Mouse (Mus musculus) hindbrain, embryonic 13.5 days (tissue): ENCODE measurements around the gene Prdx2. TPM values are rescaled to one million over a fixed set of nuclear protein-coding genes. Genes with fewer than 3 reads are reported as not detected.

Experiments used
- microRNA-seq: library from miRNA; unstranded; fragments of <30 nt; microRNA quantifications from one replicate; pipeline ENCODE4, GENCODE M21; 2016
- polyA plus RNA-seq: library from polyadenylated mRNA; unstranded; fragments of >200 nt; fragmentation: Nextera tagmentation; extraction: Ambion mirVana; gene quantifications from 2 replicates; pipeline ENCODE4 v1.2.1, GENCODE M21; 2015

The Prdx2 gene
- polyA plus RNA-seq, 1 experiment from 2014 or later: 1,362 TPM

Small RNA genes lying within 50 kb of the gene (microRNA-seq; reads per million reads assigned to microRNA genes)
- gene Gm24197: not detected

Other genes starting within 250 kb of the Prdx2 start
- 1.0 and 2.3 TPM in 2 replicates for gene G430095P16Rik, start 246.6 kb upstream of the Prdx2 start, polyA plus RNA-seq
- 35.3 and 44.1 TPM in 2 replicates for gene Nfix, start 169.2 kb upstream of the Prdx2 start, polyA plus RNA-seq
- gene Dand5, start 146.8 kb upstream of the Prdx2 start, polyA plus RNA-seq: 10.8 and 11.5 TPM in 2 replicates
- gene Gadd45gip1, start 138.1 kb upstream of the Prdx2 start, polyA plus RNA-seq: 37.3 and 37.8 TPM in 2 replicates
- gene Rad23a, start 128.9 kb upstream of the Prdx2 start, polyA plus RNA-seq: 83.2 and 85.5 TPM in 2 replicates
- gene Calr, start 122.7 kb upstream of the Prdx2 start, polyA plus RNA-seq: 646 and 672 TPM in 2 replicates
- gene Farsa, start 112.6 kb upstream of the Prdx2 start, polyA plus RNA-seq: 107 and 109 TPM in 2 replicates
- gene Syce2, start 97.5 kb upstream of the Prdx2 start, polyA plus RNA-seq: 17.8 and 20.4 TPM in 2 replicates
- 33.1 TPM in 2 replicates for gene Gcdh, start 75.7 kb upstream of the Prdx2 start, polyA plus RNA-seq
- 0.64 and 1.00 TPM in 2 replicates for gene Klf1, start 67.7 kb upstream of the Prdx2 start, polyA plus RNA-seq
- 5.8 and 6.0 TPM in 2 replicates for gene Dnase2a, start 61.0 kb upstream of the Prdx2 start, polyA plus RNA-seq
- 59.1 and 62.2 TPM in 2 replicates for gene Mast1, start 32.2 kb upstream of the Prdx2 start, polyA plus RNA-seq
- gene Rtbdn, start 22.6 kb upstream of the Prdx2 start, polyA plus RNA-seq: 1.8 and 2.4 TPM in 2 replicates
- not detected in 2 replicates for gene Gm49661, start 154 bp upstream of the Prdx2 start, polyA plus RNA-seq
- 61.4 and 62.1 TPM in 2 replicates for gene Rnaseh2a, start 180 bp downstream of the Prdx2 start, polyA plus RNA-seq
- 5.2 and 5.9 TPM in 2 replicates for gene Junb, start 9.1 kb downstream of the Prdx2 start, polyA plus RNA-seq
- 25.1 and 25.5 TPM in 2 replicates for gene Hook2, start 21.0 kb downstream of the Prdx2 start, polyA plus RNA-seq
- gene Best2, start 44.9 kb downstream of the Prdx2 start, polyA plus RNA-seq: not detected in 2 replicates
- gene Asna1, start 55.7 kb downstream of the Prdx2 start, polyA plus RNA-seq: 151 and 157 TPM in 2 replicates
- gene Trir, start 57.2 kb downstream of the Prdx2 start, polyA plus RNA-seq: 139 and 141 TPM in 2 replicates
- gene Tnpo2, start 67.3 kb downstream of the Prdx2 start, polyA plus RNA-seq: 48.8 and 54.7 TPM in 2 replicates
- gene Fbxw9, start 90.5 kb downstream of the Prdx2 start, polyA plus RNA-seq: 59.2 and 66.2 TPM in 2 replicates
- 0.78 and 1.3 TPM in 2 replicates for gene Gm5741, start 98.4 kb downstream of the Prdx2 start, polyA plus RNA-seq
- gene Dhps, start 102.2 kb downstream of the Prdx2 start, polyA plus RNA-seq: 90.5 and 96.4 TPM in 2 replicates
- 109 and 112 TPM in 2 replicates for gene Wdr83os, start 111.2 kb downstream of the Prdx2 start, polyA plus RNA-seq
- gene Wdr83, start 111.7 kb downstream of the Prdx2 start, polyA plus RNA-seq: 50.5 and 53.0 TPM in 2 replicates
- 17.7 and 19.4 TPM in 2 replicates for gene Man2b1, start 113.7 kb downstream of the Prdx2 start, polyA plus RNA-seq
- gene Zfp791, start 153.5 kb downstream of the Prdx2 start, polyA plus RNA-seq: 3.1 and 3.4 TPM in 2 replicates
- gene Cks1brt, start 182.3 kb downstream of the Prdx2 start, polyA plus RNA-seq: not detected in 2 replicates